Mouse (Mus musculus): ENCODE measurements around the gene Dglucy. TPM values are rescaled to one million over a fixed set of nuclear protein-coding genes. Genes with fewer than 3 reads are reported as not detected.
A peak's percentile ranks its signal among the peaks of the same experiment; 100 is the strongest.

Gene Dglucy
- total RNA-seq, 2 experiments from 2014 or later = 3.6 to 4.0 TPM

GRCm38 (mm10) chr12:100839079-100839600 is 60.3 kb downstream of the Dglucy start:
- no peak for DNase-seq (ENCODE audit: low spot score in 2 of 2)

- no peak for DNase-seq (ENCODE audit: low spot score in 2 of 2)
Observed at GRCm38 (mm10) chr12:100839926-100840325, 61.1 kb downstream of the Dglucy start.

GRCm38 (mm10) chr12:100841211-100841792 is 62.4 kb downstream of the Dglucy start:
- DNase-seq (ENCODE audit: low spot score in 2 of 2) = peak; percentile 67 to 80

- DNase-seq (ENCODE audit: low spot score in 2 of 2) = no peak
Observed at GRCm38 (mm10) chr12:100843171-100843570, 64.3 kb downstream of the Dglucy start.

- DNase-seq (ENCODE audit: low spot score in 2 of 2) = no peak
Observed at GRCm38 (mm10) chr12:100844546-100844945, 65.7 kb downstream of the Dglucy start.

GRCm38 (mm10) chr12:100845829-100846228 is 67.0 kb downstream of the Dglucy start:
- no peak for DNase-seq (ENCODE audit: low spot score in 2 of 2)

- no peak for DNase-seq (ENCODE audit: low spot score in 2 of 2)
Observed at GRCm38 (mm10) chr12:100846566-100846965, 67.7 kb downstream of the Dglucy start.

- no peak for DNase-seq (ENCODE audit: low spot score in 2 of 2)
Observed at GRCm38 (mm10) chr12:100847437-100848080, 68.7 kb downstream of the Dglucy start.

- DNase-seq (ENCODE audit: low spot score in 2 of 2) = no peak
Observed at GRCm38 (mm10) chr12:100849421-100850138, 70.7 kb downstream of the Dglucy start.

- DNase-seq (ENCODE audit: low spot score in 2 of 2) = no peak
Observed at GRCm38 (mm10) chr12:100852370-100852769, 73.5 kb downstream of the Dglucy start.

GRCm38 (mm10) chr12:100856337-100856736 is 77.5 kb downstream of the Dglucy start:
- DNase-seq (ENCODE audit: low spot score in 2 of 2) = no peak

- DNase-seq (ENCODE audit: low spot score in 2 of 2) = no peak
Observed at GRCm38 (mm10) chr12:100857791-100858190, 78.9 kb downstream of the Dglucy start.

GRCm38 (mm10) chr12:100862272-100862671 is 83.4 kb downstream of the Dglucy start:
- no peak for DNase-seq (ENCODE audit: low spot score in 2 of 2)

GRCm38 (mm10) chr12:100862856-100863446 is 84.1 kb downstream of the Dglucy start:
- no peak for DNase-seq (ENCODE audit: low spot score in 2 of 2)

- no peak for DNase-seq (ENCODE audit: low spot score in 2 of 2)
Observed at GRCm38 (mm10) chr12:100865072-100865471, 86.2 kb downstream of the Dglucy start.

GRCm38 (mm10) chr12:100865509-100866078 is 86.7 kb downstream of the Dglucy start:
- no peak for DNase-seq (ENCODE audit: low spot score in 2 of 2)

GRCm38 (mm10) chr12:100867097-100867496 is 88.2 kb downstream of the Dglucy start:
- DNase-seq (ENCODE audit: low spot score in 2 of 2) = no peak

- no peak for DNase-seq (ENCODE audit: low spot score in 2 of 2)
Observed at GRCm38 (mm10) chr12:100868049-100868622, 89.3 kb downstream of the Dglucy start.

- no peak for DNase-seq (ENCODE audit: low spot score in 2 of 2)
Observed at GRCm38 (mm10) chr12:100871234-100871633, 92.4 kb downstream of the Dglucy start.

GRCm38 (mm10) chr12:100871841-100872240 is 93.0 kb downstream of the Dglucy start:
- DNase-seq (ENCODE audit: low spot score in 2 of 2) = no peak

GRCm38 (mm10) chr12:100873612-100874011 is 94.8 kb downstream of the Dglucy start:
- no peak for DNase-seq (ENCODE audit: low spot score in 2 of 2)

All from gastrocnemius, postnatal 4 days (tissue).